20 mouse cellular contexts compared by ENCODE assay signal in genomic region chr4:4758376-4758775, GRCm38 (mm10). TPM values are rescaled to one million over a fixed set of nuclear protein-coding genes. Genes with fewer than 3 reads are reported as not detected.
DNase-seq lines count a peak whose midpoint lies in the region; ATAC-seq and TF ChIP-seq lines count a peak whose summit lies in the region.
"Had no signal": no experiment of that assay in that cellular context is flagged by ENCODE, and none has a peak within 500 bp of the region (broad histone marks: within the 10 kb centered on the region; RNA-seq: fewer than 3 reads in every experiment).

No protein-coding gene starts in this region.

- H3K79me2 ChIP-seq in CH12.LX (replicated peaks; ENCODE audit: control insufficient read depth, extremely low read depth, insufficient read depth, poor library complexity, severe bottlenecking): no peaks in the 10 kb centered on the region

- H3K36me3 ChIP-seq in CH12.LX (replicated peaks in 1 of 2; ENCODE audit: control insufficient read depth in 1 of 2, insufficient read depth in 1 of 2, low read length in 1 of 2): peaks cover 0 to 5% of the 10 kb centered on the region in 2 experiments
- no peaks in the 10 kb centered on the region for H3K36me3 ChIP-seq in liver, embryonic 12.5 days
- H3K36me3 ChIP-seq: heart, embryonic 12.5 days; limb, embryonic 13.5 days had no signal

- H3K4me2 ChIP-seq in CH12.LX (ENCODE audit: insufficient read depth, low read depth, poor library complexity, severe bottlenecking): no peak overlapping the region
- H3K4me2 ChIP-seq in liver, embryonic 12.5 days: no peak overlapping the region
- H3K4me2 ChIP-seq: heart, embryonic 12.5 days; limb, embryonic 13.5 days had no signal

- no peaks in the 10 kb centered on the region for H3K4me1 ChIP-seq in CH12.LX (ENCODE audit: control insufficient read depth in 1 of 2, insufficient read depth in 2 of 2)
- H3K4me1 ChIP-seq in liver, embryonic 12.5 days: no peaks in the 10 kb centered on the region
- H3K4me1 ChIP-seq: heart, embryonic 12.5 days; limb, embryonic 13.5 days had no signal

- intact Hi-C loops in gastrocnemius, adult 2 months (cut with DNase I): no loop called here

- peak; percentile 2; the same call in 1 of the 2 replicates for TF ChIP-seq CTCF in gastrocnemius, adult 2 months (IDR thresholded peaks at IDR 0.05)
- peak; percentile 59 for TF ChIP-seq CTCF in layer of hippocampus, adult 2 months (conservative IDR thresholded peaks at IDR 0.05)
- peak in 1 of 2 experiments; percentile 43; a peak in 2 of 4 replicates for TF ChIP-seq CTCF in CH12.LX (conservative IDR thresholded peaks at IDR 0.05 in 1 of 2, IDR thresholded peaks at IDR 0.05 in 1 of 2; ENCODE audit: low read depth in 2 of 2, low read length in 2 of 2)

- H3K9me3 ChIP-seq in CH12.LX (replicated peaks; ENCODE audit: low read length): no peaks in the 10 kb centered on the region
- H3K9me3 ChIP-seq in liver, embryonic 12.5 days (replicated peaks): no peaks in the 10 kb centered on the region
- H3K9me3 ChIP-seq: G1E; heart, embryonic 12.5 days; limb, embryonic 13.5 days had no signal

- in situ Hi-C loops in CH12.LX (cut with MboI; ENCODE audit: low pct_ligation_motif_present, low pct_unique_long_range_greater_than_20kb, low sequenced_read_pairs): no loop called here

- no peak overlapping the region for H3K27ac ChIP-seq in gastrocnemius, adult 2 months
- H3K27ac ChIP-seq in layer of hippocampus, adult 2 months: no peak overlapping the region
- H3K27ac ChIP-seq in CH12.LX (ENCODE audit: insufficient read depth, low read depth): no peak overlapping the region
- H3K27ac ChIP-seq in liver, embryonic 12.5 days: no peak overlapping the region
- H3K27ac ChIP-seq: limb, embryonic 13.5 days; macrophage had no signal

- no peak for DNase-seq in gastrocnemius, adult 2 months
- no peak for DNase-seq in gastrocnemius, adult 18-20 months (ENCODE audit: low spot score)
- DNase-seq in layer of hippocampus, adult 2 months (ENCODE audit: low spot score in 2 of 2): no peak
- no peak for DNase-seq in layer of hippocampus, adult 9-10 months (ENCODE audit: low spot score)
- DNase-seq in CH12.LX (ENCODE audit: extremely low read depth): peak; percentile 4
- DNase-seq in embryo, embryonic 10.5 days (ENCODE audit: low spot score): peak; percentile 4
- DNase-seq in natural killer cell, adult 2 months (ENCODE audit: low spot score in 2 of 2): no peak
- DNase-seq: adrenal gland, adult 2 months; cerebellum, adult 18-20 months; cerebellum, postnatal 36 days; heart, postnatal 36 days; liver, postnatal 0 days; right cerebral cortex, adult 18-20 months; thymus, adult 2 months had no signal

- dilution Hi-C loops in CH12.LX (cut with MboI; ENCODE audit: extremely low pct_ligation_motif_present, extremely low pct_unique_long_range_greater_than_20kb, low sequenced_read_pairs): no loop called here

- peak; percentile 36 for TF ChIP-seq RAD21 in CH12.LX (IDR thresholded peaks at IDR 0.05; ENCODE audit: low read depth, low read length)

- no peak overlapping the region for H3K9ac ChIP-seq in CH12.LX (ENCODE audit: insufficient read depth, low read depth)
- no peak overlapping the region for H3K9ac ChIP-seq in liver, embryonic 12.5 days
- H3K9ac ChIP-seq: heart, embryonic 12.5 days; limb, embryonic 13.5 days; liver, postnatal 0 days had no signal

- no peak for TF ChIP-seq POLR2A in CH12.LX (IDR thresholded peaks at IDR 0.05; ENCODE audit: low read depth, low read length)

- no peaks in the 10 kb centered on the region for H3K27me3 ChIP-seq in CH12.LX (replicated peaks)
- H3K27me3 ChIP-seq in liver, embryonic 12.5 days (replicated peaks): no peaks in the 10 kb centered on the region
- H3K27me3 ChIP-seq: heart, embryonic 12.5 days; limb, embryonic 13.5 days had no signal

- H3K4me3 ChIP-seq in gastrocnemius, adult 2 months: no peak overlapping the region
- H3K4me3 ChIP-seq in layer of hippocampus, adult 2 months: no peak overlapping the region
- no peak overlapping the region for H3K4me3 ChIP-seq in CH12.LX (replicated peaks in 1 of 3; ENCODE audit: low read depth in 2 of 3, low read length in 2 of 3, poor library complexity in 1 of 3)
- no peak overlapping the region for H3K4me3 ChIP-seq in liver, embryonic 12.5 days
- H3K4me3 ChIP-seq: heart, embryonic 12.5 days; limb, embryonic 13.5 days had no signal

- 76% methylated on average over 4 of the region's 4 CpGs for WGBS in liver, embryonic 12.5 days (ENCODE audit: insufficient replicate concordance)

- no peak for ATAC-seq in liver, embryonic 12.5 days
- ATAC-seq: liver, postnatal 0 days; midbrain, embryonic 16.5 days had no signal

- TF ChIP-seq EP300 in CH12.LX (IDR thresholded peaks at IDR 0.05; ENCODE audit: low read length): no peak

TF ChIP-seq in CH12.LX, 34 proteins besides CTCF, POLR2A, EP300 and RAD21:
- TF ChIP-seq NRF1 (IDR thresholded peaks at IDR 0.05; ENCODE audit: low read depth, low read length) (no peak), SMC3 (IDR thresholded peaks at IDR 0.05; ENCODE audit: low read depth, low read length) (peak; percentile 30)
TF ChIP-seq in CH12.LX: peak in this region for 1.

RNA-seq across cellular contexts. Expression of gene Impad1, which starts 34.8 kb away (rescaled TPM):
- total RNA-seq in gastrocnemius, adult 2 months (2021): 10 to 100 TPM; 34.0 to 36.0 TPM
- 10 to 100 TPM; 35.3 to 38.1 TPM for total RNA-seq in gastrocnemius, adult 18-20 months (2021)
- total RNA-seq in layer of hippocampus, adult 2 months (2021): 10 to 100 TPM; 50.3 to 55.7 TPM
- 16.3 and 19.1 TPM in 2 replicates for total RNA-seq in CH12.LX (2012; rRNA removed)
- 38.4 and 45.0 TPM in 2 replicates for total RNA-seq in CH12.LX (2014; rRNA removed)
- 18.2 and 19.3 TPM in 2 replicates for polyA plus RNA-seq in CH12.LX (2012; ENCODE audit: insufficient read length, low read depth)
- polyA plus RNA-seq in liver, embryonic 12.5 days (2016; fragmentation: Nextera tagmentation; extraction: Ambion mirVana): 13.4 and 13.9 TPM in 2 replicates

Comparison
In these comparisons a context has a peak if more than half of its experiments do, and no peak if none do; other contexts are left out.
1. DNase-seq: peak in CH12.LX (single experiment) and embryo, embryonic 10.5 days (single experiment); none in gastrocnemius, adult 2 months (single experiment), gastrocnemius, adult 18-20 months (single experiment), layer of hippocampus, adult 2 months (0 of 2), layer of hippocampus, adult 9-10 months (single experiment) and natural killer cell, adult 2 months (0 of 2).